Mouse (Mus musculus): ENCODE data around the gene BC029722. TPM values are rescaled to one million over a fixed set of nuclear protein-coding genes. Genes with fewer than 3 reads are reported as not detected.
A peak's percentile ranks its signal among the peaks of the same experiment; 100 is the strongest.
"Not testable (repeated sequence)": the region's sequence is repeated elsewhere in the genome, so short reads cannot be mapped to it uniquely, and the experiment has no call there.

The BC029722 gene
- polyA plus RNA-seq, 1 experiment from 2014 or later = 24.8 TPM

DNA sequence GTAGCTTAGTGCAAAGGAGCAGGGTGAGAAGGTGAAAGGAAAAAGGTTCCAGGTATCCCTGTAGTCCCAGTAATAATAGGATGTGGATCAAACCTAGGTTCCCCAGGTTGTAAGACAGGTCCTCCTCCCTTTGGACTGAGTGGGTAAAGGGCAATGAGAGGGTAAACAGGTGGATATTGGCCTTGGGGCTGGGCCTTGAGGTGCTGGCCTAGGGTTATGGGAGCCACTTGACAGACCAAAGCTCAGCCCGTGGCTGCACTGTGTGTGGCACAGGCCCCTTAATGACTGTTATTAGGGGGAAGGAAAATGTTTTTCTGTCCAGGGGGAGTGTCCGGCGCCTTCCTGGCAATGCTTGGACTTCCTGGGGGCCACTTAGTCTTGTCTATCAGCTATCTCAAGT is 18.7 kb upstream of the BC029722 start:
- no peak overlapping the region for H3K4me2 ChIP-seq (replicated peaks)
- H3K4me1 ChIP-seq = no peaks in the 10 kb centered on the region
- no peak overlapping the region for H3K9ac ChIP-seq
- H3K4me3 ChIP-seq (replicated peaks) = no peak overlapping the region
- no peaks in the 10 kb centered on the region for H3K27me3 ChIP-seq
- no peak for ATAC-seq (ENCODE audit: insufficient number of reproducible peaks, low FRiP score, low TSS enrichment, low read depth)
- no peaks in the 10 kb centered on the region for H3K9me3 ChIP-seq (replicated peaks)
- H3K36me3 ChIP-seq = no peaks in the 10 kb centered on the region
- WGBS = 66% methylated on average over 3 of the region's 3 CpGs
- H3K27ac ChIP-seq (replicated peaks) = no peak overlapping the region

DNA sequence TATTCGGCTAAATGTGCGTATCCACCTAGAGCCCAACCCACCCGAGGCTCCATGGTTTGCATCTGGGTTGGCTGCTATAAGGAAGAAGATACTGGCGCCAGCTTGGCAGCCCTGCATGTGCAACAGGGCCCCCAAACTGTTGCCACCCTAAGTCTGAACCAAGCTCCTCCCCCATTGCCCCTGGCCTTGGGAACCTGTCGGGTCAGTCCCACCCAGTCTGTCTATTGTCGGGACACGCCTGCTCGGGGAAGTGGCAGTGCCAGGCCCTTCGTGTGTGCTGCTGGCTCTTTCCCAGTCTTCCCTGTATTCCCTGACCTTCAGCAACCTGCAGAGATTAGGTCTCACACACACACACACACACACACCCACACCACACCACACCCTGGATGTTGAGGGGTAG is 15.5 kb upstream of the BC029722 start, which contains the start of gene Fam83c:
TSS of gene Fam83c (minus strand) at position 123 of the 400 bp plus-strand sequence.
- 44% methylated on average over 9 of the region's 9 CpGs for WGBS

DNA sequence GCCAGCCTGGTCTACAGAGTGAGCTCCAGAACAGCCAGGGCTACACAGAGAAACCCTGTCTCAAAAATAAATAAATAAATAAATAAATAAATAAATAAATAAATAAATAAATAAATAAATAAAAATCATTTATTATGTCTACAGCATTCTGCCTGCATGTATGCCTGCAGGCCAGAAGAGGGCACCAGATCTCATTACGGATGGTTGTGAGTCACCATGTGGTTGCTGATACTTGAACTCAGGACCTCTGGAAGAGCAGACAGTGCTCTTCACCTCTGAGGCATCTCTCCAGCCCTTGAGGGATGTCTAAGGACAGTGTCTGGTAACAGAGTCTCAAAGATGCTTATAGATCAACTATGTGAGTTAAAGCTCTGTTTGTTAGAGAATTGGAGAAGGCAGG is 12.9 kb upstream of the BC029722 start:
- H3K27me3 ChIP-seq; H3K9ac ChIP-seq; H3K27ac ChIP-seq (replicated peaks); ATAC-seq (ENCODE audit: insufficient number of reproducible peaks, low FRiP score, low TSS enrichment, low read depth); H3K4me3 ChIP-seq (replicated peaks); H3K36me3 ChIP-seq; H3K4me2 ChIP-seq (replicated peaks); H3K9me3 ChIP-seq (replicated peaks): not testable (repeated sequence)
- H3K4me1 ChIP-seq = peaks cover 11% of the 10 kb centered on the region
- 61% methylated on average over 1 of the region's 1 CpGs for WGBS

More for the DNA sequence above, 15.5 kb upstream of the BC029722 start, which contains the start of gene Fam83c:
- Histone ChIP-seq H3K27ac (replicated peaks) (peak within 1 kb of the TSS; percentile 13; the same call in 1 of the 2 replicates), H3K9me3 (replicated peaks) (no peaks in the 10 kb centered on the region), H3K4me3 (replicated peaks) (peak within 1 kb of the TSS; percentile 22), H3K4me2 (replicated peaks) (peak within 1 kb of the TSS; percentile 34), H3K4me1 (0 out of 2 replicates have a peak, but pooled peaks cover 4% of the 10 kb centered on the region), H3K9ac (no peak within 1 kb of the TSS), H3K36me3 (no peaks in the 10 kb centered on the region), H3K27me3 (no peaks in the 10 kb centered on the region)
- no peak for ATAC-seq (ENCODE audit: insufficient number of reproducible peaks, low FRiP score, low TSS enrichment, low read depth)

DNA sequence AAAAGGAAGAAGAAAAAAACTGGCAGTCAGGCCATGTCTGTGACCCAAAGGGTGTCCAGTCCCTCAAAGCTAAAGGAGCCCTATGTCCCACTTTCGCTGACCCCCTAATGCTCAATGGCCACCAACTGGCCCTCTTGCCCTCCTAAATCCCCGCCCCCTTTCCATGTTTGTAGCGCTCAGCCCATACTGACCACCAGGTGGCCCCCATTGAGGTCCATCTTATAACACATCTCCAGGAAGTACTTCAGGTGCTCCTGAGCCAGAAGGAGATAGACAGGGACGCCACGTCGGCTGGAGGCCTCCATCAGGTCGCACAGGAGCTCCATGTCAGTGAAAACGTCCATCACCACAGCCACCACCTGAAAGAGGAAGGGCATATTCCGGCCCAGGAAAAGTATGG is 12.1 kb upstream of the BC029722 start:
- Histone ChIP-seq H3K4me3 (replicated peaks) (no peak overlapping the region), H3K27ac (replicated peaks) (no peak overlapping the region), H3K36me3 (no peaks in the 10 kb centered on the region), H3K4me2 (replicated peaks) (no peak overlapping the region), H3K9ac (no peak overlapping the region), H3K27me3 (no peaks in the 10 kb centered on the region), H3K9me3 (replicated peaks) (no peaks in the 10 kb centered on the region), H3K4me1 (peaks cover 14% of the 10 kb centered on the region)
- ATAC-seq (ENCODE audit: insufficient number of reproducible peaks, low FRiP score, low TSS enrichment, low read depth) = no peak
- 56% methylated on average over 9 of the region's 9 CpGs for WGBS

DNA sequence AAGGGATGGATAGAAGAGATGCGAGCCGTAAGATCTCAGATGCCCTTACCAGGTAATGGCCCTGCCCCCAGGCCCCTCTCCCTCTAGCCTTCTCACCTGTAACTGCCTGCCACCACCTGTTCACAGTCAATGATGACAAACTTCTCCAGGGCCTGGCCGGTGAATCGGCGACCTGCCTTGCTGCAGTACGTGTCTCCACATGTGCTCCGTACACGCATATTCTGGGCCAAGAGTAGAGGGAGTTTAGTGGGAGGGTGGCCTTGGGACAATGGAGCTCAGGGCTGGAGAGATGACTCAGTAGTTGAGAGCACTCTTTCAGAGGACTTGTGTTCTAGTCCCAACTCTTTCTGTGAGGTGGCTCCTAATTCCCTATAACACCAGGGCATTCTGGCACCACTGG is 11.6 kb upstream of the BC029722 start:
- ATAC-seq (ENCODE audit: insufficient number of reproducible peaks, low FRiP score, low TSS enrichment, low read depth) = no peak
- no peaks in the 10 kb centered on the region for H3K36me3 ChIP-seq
- no peaks in the 10 kb centered on the region for H3K9me3 ChIP-seq (replicated peaks)
- no peak overlapping the region for H3K27ac ChIP-seq (replicated peaks)
- WGBS = 76% methylated on average over 8 of the region's 8 CpGs
- H3K9ac ChIP-seq = no peak overlapping the region
- peaks cover 14% of the 10 kb centered on the region for H3K4me1 ChIP-seq
- no peaks in the 10 kb centered on the region for H3K27me3 ChIP-seq
- no peak overlapping the region for H3K4me3 ChIP-seq (replicated peaks)
- H3K4me2 ChIP-seq (replicated peaks) = no peak overlapping the region

DNA sequence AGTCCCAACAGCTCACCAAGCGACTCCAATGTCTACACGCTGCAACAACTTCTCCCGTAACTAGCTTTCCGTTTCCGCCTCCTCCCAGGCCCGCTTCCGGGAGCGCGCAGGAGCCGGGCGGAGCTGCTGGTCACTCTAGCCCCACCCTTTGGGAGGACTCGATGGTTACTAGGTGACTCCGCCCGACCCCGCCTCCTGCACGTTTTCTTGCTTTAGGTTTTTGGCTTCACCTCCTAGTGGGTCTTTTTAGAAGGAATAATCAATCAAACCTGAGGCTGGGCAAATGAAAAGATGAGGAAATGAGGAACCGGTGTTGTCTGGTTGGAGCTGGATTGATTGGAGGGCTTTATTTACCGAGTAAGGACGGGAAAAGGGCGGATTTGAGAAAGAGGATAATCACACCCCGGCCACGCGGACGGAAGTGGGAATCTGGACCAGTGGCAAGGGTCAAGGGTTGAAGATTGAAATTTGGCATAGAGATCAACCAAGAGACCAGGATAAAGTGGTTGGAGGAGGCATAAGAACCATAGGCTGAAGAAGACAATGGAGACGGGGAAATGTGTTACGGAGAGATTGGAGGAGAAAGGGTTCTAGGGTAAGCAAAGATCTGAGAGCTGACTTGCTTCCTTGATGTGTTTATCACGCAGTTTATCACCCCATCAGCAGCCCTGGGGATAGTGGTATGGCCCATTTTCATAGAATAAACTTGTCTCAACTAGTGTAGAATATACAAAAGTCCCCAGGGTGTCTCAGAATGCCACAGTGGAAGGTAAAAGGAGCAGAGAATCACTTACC is 7.6 kb upstream of the BC029722 start, which contains the start of gene Eif6:
TSS of gene Eif6 (minus strand) at position 296 of the 795 bp plus-strand sequence.
- Histone ChIP-seq H3K36me3 (peaks cover 23% of the 10 kb centered on the region), H3K9me3 (replicated peaks) (no peaks in the 10 kb centered on the region), H3K27ac (replicated peaks) (peak within 1 kb of the TSS; percentile 94), H3K4me2 (replicated peaks) (peak within 1 kb of the TSS; percentile 82), H3K4me3 (replicated peaks) (peak within 1 kb of the TSS; percentile 85), H3K27me3 (no peaks in the 10 kb centered on the region), H3K9ac (peak within 1 kb of the TSS; percentile 87), H3K4me1 (peaks cover 18% of the 10 kb centered on the region)
- WGBS = 2% methylated on average over 27 of the region's 27 CpGs
- ATAC-seq (ENCODE audit: insufficient number of reproducible peaks, low FRiP score, low TSS enrichment, low read depth) = peak; percentile 91

DNA sequence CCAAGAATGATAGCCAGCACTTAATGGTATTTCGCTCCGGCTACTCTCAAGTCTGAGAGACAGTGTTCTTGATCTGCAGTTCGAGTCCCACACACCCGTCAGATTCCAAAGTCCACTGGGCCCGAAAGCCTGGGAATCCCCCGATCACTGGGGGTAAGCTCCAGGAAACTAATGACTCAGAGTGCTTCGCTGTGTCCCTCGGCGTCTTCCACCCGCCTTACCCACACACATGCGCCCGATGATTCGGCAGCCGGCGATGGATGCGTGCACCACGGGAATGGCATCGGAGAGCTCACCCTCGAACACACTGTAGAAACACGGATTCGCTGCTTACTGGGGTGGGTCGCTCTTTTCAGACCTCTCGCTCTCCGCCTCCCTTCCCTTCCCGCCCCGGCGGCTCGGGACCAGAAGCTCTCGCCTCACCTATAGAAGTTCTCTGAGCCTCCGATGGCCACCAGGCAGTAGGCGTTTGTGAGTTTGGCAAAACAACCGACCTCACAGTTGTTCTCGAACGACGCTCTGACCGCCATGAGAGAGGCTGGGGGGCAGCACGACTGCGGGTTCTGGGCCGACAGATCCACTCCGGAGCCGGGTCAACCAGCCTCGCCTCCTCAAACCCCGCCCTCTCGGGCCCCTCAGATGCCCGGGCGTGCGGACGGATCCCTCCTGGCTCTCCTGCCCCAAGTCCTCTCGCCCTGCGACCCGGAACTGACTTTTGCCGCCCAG is 6.8 kb upstream of the BC029722 start:
- Histone ChIP-seq H3K36me3 (peaks cover 31% of the 10 kb centered on the region), H3K4me2 (replicated peaks) (peak overlapping the region; percentile 82), H3K4me1 (peaks cover 18% of the 10 kb centered on the region), H3K9me3 (replicated peaks) (no peaks in the 10 kb centered on the region), H3K4me3 (replicated peaks) (peak overlapping the region; percentile 85), H3K27me3 (no peaks in the 10 kb centered on the region), H3K9ac (peak overlapping the region; percentile 87), H3K27ac (replicated peaks) (peak overlapping the region; percentile 94)
- peak; percentile 21 for ATAC-seq (ENCODE audit: insufficient number of reproducible peaks, low FRiP score, low TSS enrichment, low read depth)
- WGBS = 2% methylated on average over 52 of the region's 52 CpGs

DNA sequence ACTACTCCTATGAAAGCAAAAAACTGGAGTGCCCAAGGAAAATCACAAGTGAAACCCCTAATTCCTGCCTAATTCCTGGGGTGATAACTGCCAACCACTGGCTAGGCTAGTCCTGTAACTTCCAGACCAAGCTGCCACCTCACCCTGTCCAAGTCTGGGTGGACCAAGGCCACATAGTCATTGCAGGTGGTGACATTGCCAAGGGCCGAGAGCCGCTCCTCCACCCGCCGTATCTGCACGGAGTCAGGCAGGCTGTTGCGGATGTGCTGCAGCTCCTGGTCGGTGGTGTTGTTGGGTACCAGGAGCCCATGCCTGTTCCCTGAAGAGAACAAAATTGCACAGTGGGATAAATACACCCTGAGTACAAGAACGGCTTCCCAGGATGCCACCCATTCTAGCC is 4.5 kb upstream of the BC029722 start:
- Histone ChIP-seq H3K4me2 (replicated peaks) (no peak overlapping the region), H3K9ac (no peak overlapping the region), H3K4me3 (replicated peaks) (no peak overlapping the region), H3K36me3 (peaks cover 46% of the 10 kb centered on the region), H3K9me3 (replicated peaks) (no peaks in the 10 kb centered on the region), H3K27ac (replicated peaks) (no peak overlapping the region), H3K27me3 (no peaks in the 10 kb centered on the region), H3K4me1 (peaks cover 25% of the 10 kb centered on the region)
- WGBS = 93% methylated on average over 8 of the region's 8 CpGs
- no peak for ATAC-seq (ENCODE audit: insufficient number of reproducible peaks, low FRiP score, low TSS enrichment, low read depth)

DNA sequence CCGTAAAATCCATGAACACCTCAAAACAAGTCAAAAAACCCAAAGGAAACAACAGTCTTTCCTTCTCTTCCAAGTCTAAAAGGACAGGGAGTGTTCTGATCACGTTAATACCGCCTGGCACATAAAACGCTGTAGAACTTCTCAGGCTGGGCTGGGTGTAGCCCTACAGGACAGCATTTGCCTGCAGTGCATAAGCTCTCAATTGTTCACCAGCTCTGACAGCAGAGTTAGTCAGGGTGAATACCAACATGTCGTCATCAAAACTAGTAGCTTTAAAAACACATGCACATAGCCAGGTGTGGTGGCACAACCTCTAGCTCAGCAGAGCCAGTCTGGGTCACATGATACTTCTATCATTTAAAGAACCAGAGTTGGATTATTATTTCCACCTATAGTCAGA is 1.6 kb upstream of the BC029722 start:
- Histone ChIP-seq H3K27ac (replicated peaks) (no peak overlapping the region), H3K36me3 (peaks cover 46% of the 10 kb centered on the region), H3K4me2 (replicated peaks) (no peak overlapping the region), H3K4me3 (replicated peaks) (no peak overlapping the region), H3K27me3 (no peaks in the 10 kb centered on the region), H3K4me1 (peaks cover 25% of the 10 kb centered on the region), H3K9ac (no peak overlapping the region), H3K9me3 (replicated peaks) (no peaks in the 10 kb centered on the region)
- 79% methylated on average over 5 of the region's 5 CpGs for WGBS
- no peak for ATAC-seq (ENCODE audit: insufficient number of reproducible peaks, low FRiP score, low TSS enrichment, low read depth)

DNA sequence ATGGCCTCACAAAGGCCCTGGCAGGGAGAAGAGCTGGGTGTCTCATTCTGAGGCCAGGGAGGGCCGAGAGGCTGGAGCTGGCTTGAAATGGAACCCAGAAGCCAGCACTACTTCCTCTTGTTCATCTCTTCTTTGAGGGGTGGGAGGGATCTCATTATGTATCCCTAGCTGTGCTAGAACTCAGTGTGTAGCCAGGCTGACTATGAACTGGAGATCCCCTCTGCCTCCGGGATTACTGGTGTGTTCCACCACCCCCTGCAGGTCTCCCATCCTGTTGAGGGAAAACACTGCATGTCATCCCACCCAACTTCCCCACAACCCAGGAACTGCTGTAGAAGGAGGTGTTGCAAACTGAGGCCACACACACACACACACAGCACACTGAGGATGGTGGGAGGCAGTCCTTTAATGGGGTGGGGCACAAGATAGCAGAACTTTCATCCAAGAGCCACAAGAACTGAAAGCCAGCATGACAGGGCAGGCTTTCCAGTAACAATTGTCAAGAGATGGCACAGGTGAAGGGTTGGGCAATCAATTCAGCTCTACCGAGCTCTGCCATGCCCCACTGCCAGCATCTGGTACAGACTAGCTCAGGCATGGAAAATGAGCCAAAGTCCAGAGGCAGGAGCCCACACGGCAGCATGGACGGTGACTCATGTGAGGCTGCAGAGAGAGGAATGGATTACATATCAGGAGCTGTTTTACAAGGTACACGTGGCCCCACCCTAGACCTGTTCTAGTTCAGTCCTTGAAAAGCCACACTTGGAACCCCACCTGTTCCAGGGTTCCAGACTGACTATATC is 424 bp upstream of the BC029722 start:
- ATAC-seq (ENCODE audit: insufficient number of reproducible peaks, low FRiP score, low TSS enrichment, low read depth) = no peak
- no peaks in the 10 kb centered on the region for H3K27me3 ChIP-seq
- peak overlapping the region; percentile 76 for H3K4me2 ChIP-seq (replicated peaks)
- peaks cover 46% of the 10 kb centered on the region for H3K36me3 ChIP-seq
- H3K4me3 ChIP-seq (replicated peaks) = peak overlapping the region; percentile 78
- peaks cover 18% of the 10 kb centered on the region for H3K4me1 ChIP-seq
- 0 out of 2 replicates have a peak overlapping the region, but pooled peaks have one; percentile 6 for H3K9ac ChIP-seq
- H3K27ac ChIP-seq (replicated peaks) = peak overlapping the region; percentile 82
- WGBS = 56% methylated on average over 6 of the region's 6 CpGs
- no peaks in the 10 kb centered on the region for H3K9me3 ChIP-seq (replicated peaks)

Measured in embryonic facial prominence, embryonic 15.5 days (tissue).